ENCODE assay signal across 10 mouse cellular contexts in genomic region chr12:86189601-86190323, GRCm38 (mm10). TPM values are rescaled to one million over a fixed set of nuclear protein-coding genes. Genes with fewer than 3 reads are reported as not detected.
DNase-seq lines count a peak whose midpoint lies in the region; ATAC-seq and TF ChIP-seq lines count a peak whose summit lies in the region.
"Had no signal": no experiment of that assay in that cellular context is flagged by ENCODE, and none has a peak within 500 bp of the region (broad histone marks: within the 10 kb centered on the region; RNA-seq: fewer than 3 reads in every experiment).

No protein-coding gene starts in this region.

- 22% methylated on average over 19 of the region's 19 CpGs for WGBS in kidney, embryonic 15.5 days
- 17% methylated on average over 19 of the region's 19 CpGs for WGBS in liver, postnatal 0 days (ENCODE audit: insufficient replicate concordance)

- 0 out of 2 replicates have a peak, but pooled peaks cover 6% of the 10 kb centered on the region for H3K27me3 ChIP-seq in kidney, embryonic 15.5 days
- H3K27me3 ChIP-seq in liver, postnatal 0 days (ENCODE audit: insufficient read depth, low read length), result no peaks in the 10 kb centered on the region; the same call in 1 of the 2 replicates

- no peak overlapping the region for H3K27ac ChIP-seq in kidney, embryonic 15.5 days
- no peak overlapping the region for H3K27ac ChIP-seq in ES-E14 (ENCODE audit: insufficient read depth, low read depth, low read length, poor library complexity, severe bottlenecking)
- no peak overlapping the region for H3K27ac ChIP-seq in liver, postnatal 0 days (ENCODE audit: low read depth)

- TF ChIP-seq EP300 in liver, postnatal 0 days (IDR thresholded peaks at IDR 0.05; ENCODE audit: low read depth), result no peak

- no peaks in the 10 kb centered on the region for H3K9me3 ChIP-seq in kidney, embryonic 15.5 days (replicated peaks)
- no peaks in the 10 kb centered on the region for H3K9me3 ChIP-seq in ES-E14 (ENCODE audit: control insufficient read depth, insufficient read depth, low read depth, low read length)
- H3K9me3 ChIP-seq in liver, postnatal 0 days (ENCODE audit: low read length), result no peaks in the 10 kb centered on the region

- no peak for ATAC-seq in kidney, embryonic 15.5 days (replicated peaks; ENCODE audit: low FRiP score)
- ATAC-seq in liver, postnatal 0 days, result no peak

- no peak overlapping the region for H3K4me3 ChIP-seq in kidney, embryonic 15.5 days (replicated peaks)
- peak overlapping the region; percentile 7 to 36; a peak in 2 of 4 replicates for H3K4me3 ChIP-seq in ES-E14 (ENCODE audit: insufficient read depth in 1 of 2, low read depth in 1 of 2, low read length in 2 of 2, poor library complexity in 1 of 2, severe bottlenecking in 1 of 2)
- H3K4me3 ChIP-seq in liver, postnatal 0 days (ENCODE audit: low read depth, low read length), result no peak overlapping the region

- no peaks in the 10 kb centered on the region for H3K36me3 ChIP-seq in kidney, embryonic 15.5 days
- H3K36me3 ChIP-seq in ES-E14 (ENCODE audit: control insufficient read depth, insufficient read depth, low read length, poor library complexity, severe bottlenecking), result no peaks in the 10 kb centered on the region
- H3K36me3 ChIP-seq in liver, postnatal 0 days (replicated peaks; ENCODE audit: insufficient read depth, low read length), result no peaks in the 10 kb centered on the region

- peaks cover 7% of the 10 kb centered on the region; the same call in 1 of the 2 replicates for H3K4me1 ChIP-seq in kidney, embryonic 15.5 days
- peaks cover 0 to 13% of the 10 kb centered on the region in 2 experiments; a peak in 1 of 4 replicates for H3K4me1 ChIP-seq in ES-E14 (ENCODE audit: control insufficient read depth in 2 of 2, insufficient read depth in 2 of 2, low read length in 2 of 2, poor library complexity in 1 of 2)
- H3K4me1 ChIP-seq in liver, postnatal 0 days (ENCODE audit: insufficient read depth), result no peaks in the 10 kb centered on the region

- no peak overlapping the region for H3K4me2 ChIP-seq in kidney, embryonic 15.5 days
- no peak overlapping the region for H3K4me2 ChIP-seq in liver, postnatal 0 days (ENCODE audit: low read depth, low read length)
- H3K4me2 ChIP-seq: midbrain, embryonic 11.5 days had no signal

- in situ Hi-C loops in ES-E14 (cut with MboI; ENCODE audit: low sequenced_read_pairs in 2 of 2, unreplicated experiment in 2 of 2), result no loop called here

- TF ChIP-seq CTCF in liver, postnatal 0 days (IDR thresholded peaks at IDR 0.05; ENCODE audit: low read depth), result no peak

- DNase-seq in adrenal gland, postnatal 14 days, result peak; percentile 45
- no peak for DNase-seq in adrenal gland, postnatal 25 days
- DNase-seq in kidney, postnatal 4 days, result peak; percentile 75 to 76
- no peak for DNase-seq in ES-E14 (ENCODE audit: low read depth, low spot score)
- peak; percentile 29 for DNase-seq in liver, postnatal 0 days
- no peak for DNase-seq in gastrocnemius, postnatal 4 days (ENCODE audit: low spot score in 2 of 2)
- no peak for DNase-seq in gastrocnemius, adult 8-10 months (ENCODE audit: low spot score in 2 of 2)
- DNase-seq: adrenal gland, adult 2 months had no signal

- no peak overlapping the region for H3K9ac ChIP-seq in kidney, embryonic 15.5 days
- H3K9ac ChIP-seq in ES-E14 (ENCODE audit: insufficient read depth, low read depth, low read length, poor library complexity, severe bottlenecking), result no peak overlapping the region
- H3K9ac ChIP-seq in liver, postnatal 0 days (replicated peaks), result no peak overlapping the region

TF ChIP-seq in ES-E14, 5 proteins besides CTCF, POLR2A, EP300 and RAD21:
- TF ChIP-seq ZC3H11A (IDR thresholded peaks at IDR 0.05; ENCODE audit: borderline replicate concordance, low read depth, low read length), result no peak
- TF ChIP-seq CHD2 (IDR thresholded peaks at IDR 0.05; ENCODE audit: low read depth, low read length), result no peak
- no peak for TF ChIP-seq HCFC1 (IDR thresholded peaks at IDR 0.05; ENCODE audit: borderline replicate concordance, insufficient read depth, low read length)
- no peak for TF ChIP-seq MAFK (IDR thresholded peaks at IDR 0.05; ENCODE audit: insufficient read depth, low read depth, low read length)
- no peak for TF ChIP-seq ZNF384 (IDR thresholded peaks at IDR 0.05; ENCODE audit: low read depth, low read length)

RNA-seq across cellular contexts. Expression of gene Gpatch2l, which starts 51.9 kb away (rescaled TPM):
- 23.3 and 25.8 TPM in 2 replicates for total RNA-seq in adrenal gland, postnatal 14 days (2021)
- 21.7 and 26.7 TPM in 2 replicates for total RNA-seq in adrenal gland, postnatal 25 days (2021)
- 14.6 and 15.3 TPM in 2 replicates for polyA plus RNA-seq in kidney, embryonic 15.5 days (2015; fragmentation: Nextera tagmentation; extraction: Ambion mirVana)
- total RNA-seq in ES-E14 (2012; rRNA removed), result 13.1 and 13.4 TPM in 2 replicates
- 4.7 and 5.5 TPM in 2 replicates for polyA plus RNA-seq in liver, postnatal 0 days (2015; fragmentation: Nextera tagmentation; extraction: Ambion mirVana)
- 10 to 100 TPM; 17.1 to 19.8 TPM for total RNA-seq in gastrocnemius, postnatal 4 days (2021)
- 10 to 100 TPM; 11.4 to 13.9 (median 12.7) TPM for total RNA-seq in gastrocnemius, adult 8-10 months (2022)

Comparison
In these comparisons a context has a peak if more than half of its experiments do, and no peak if none do; other contexts are left out.
1. DNase-seq: peak in adrenal gland, postnatal 14 days (single experiment), kidney, postnatal 4 days (2 of 2) and liver, postnatal 0 days (single experiment); none in adrenal gland, postnatal 25 days (single experiment), ES-E14 (single experiment), gastrocnemius, postnatal 4 days (0 of 2) and gastrocnemius, adult 8-10 months (0 of 2).
2. H3K4me3 ChIP-seq: peak in ES-E14 (2 of 2); none in kidney, embryonic 15.5 days (single experiment) and liver, postnatal 0 days (single experiment).